Comparison of ENCODE assay signal across 8 mouse cellular contexts in genomic region chr4:133583690-133584058, GRCm38 (mm10). TPM values are rescaled to one million over a fixed set of nuclear protein-coding genes. Genes with fewer than 3 reads are reported as not detected.
DNase-seq lines count a peak whose midpoint lies in the region; ATAC-seq and TF ChIP-seq lines count a peak whose summit lies in the region.

No protein-coding gene starts in this region.

- WGBS in limb, embryonic 15.5 days = 66% methylated on average over 6 of the region's 6 CpGs
- 56% methylated on average over 6 of the region's 6 CpGs for WGBS in stomach, postnatal 0 days

- H3K4me2 ChIP-seq in limb, embryonic 15.5 days = peak overlapping the region; percentile 100
- peak overlapping the region; percentile 100 for H3K4me2 ChIP-seq in stomach, postnatal 0 days (replicated peaks; ENCODE audit: low read depth)

- H3K4me1 ChIP-seq in testis, adult 2 months (ENCODE audit: control insufficient read depth, insufficient read depth, low read length) = peaks cover 8% of the 10 kb centered on the region
- H3K4me1 ChIP-seq in limb, embryonic 15.5 days = peaks cover 16% of the 10 kb centered on the region
- H3K4me1 ChIP-seq in stomach, postnatal 0 days (replicated peaks; ENCODE audit: control insufficient read depth, insufficient read depth) = no peaks in the 10 kb centered on the region

- intact Hi-C loops in gastrocnemius, postnatal 36 days (cut with DNase I) = loop anchor here (2.0 kb wide), 1 partner anchor 329 kb away; no protein-coding TSS in a partner anchor

- ATAC-seq in limb, embryonic 15.5 days (ENCODE audit: insufficient number of reproducible peaks, low FRiP score, low TSS enrichment, low read depth) = no peak
- ATAC-seq in stomach, postnatal 0 days (ENCODE audit: low FRiP score, low TSS enrichment) = peak; percentile 43

- no peaks in the 10 kb centered on the region for H3K9me3 ChIP-seq in limb, embryonic 15.5 days
- H3K9me3 ChIP-seq in stomach, postnatal 0 days (ENCODE audit: control insufficient read depth, low read length) = no peaks in the 10 kb centered on the region

- peaks cover 5% of the 10 kb centered on the region for H3K36me3 ChIP-seq in testis, adult 2 months (ENCODE audit: control insufficient read depth, insufficient read depth, low read length)
- H3K36me3 ChIP-seq in limb, embryonic 15.5 days = peaks cover 66% of the 10 kb centered on the region
- H3K36me3 ChIP-seq in stomach, postnatal 0 days (ENCODE audit: control insufficient read depth, insufficient read depth, low read length) = peaks cover 13% of the 10 kb centered on the region; the same call in 1 of the 2 replicates

- no peak for TF ChIP-seq EP300 in stomach, postnatal 0 days (optimal IDR thresholded peaks at IDR 0.05)

- no peak for TF ChIP-seq POLR2A in testis, adult 2 months (IDR thresholded peaks at IDR 0.05; ENCODE audit: control insufficient read depth, low read depth, low read length)

- H3K27ac ChIP-seq in testis, adult 2 months (ENCODE audit: control insufficient read depth, insufficient read depth, low read depth, low read length) = peak overlapping the region; percentile 91
- peak overlapping the region; percentile 85 for H3K27ac ChIP-seq in limb, embryonic 15.5 days
- peak overlapping the region; percentile 86 for H3K27ac ChIP-seq in stomach, postnatal 0 days (replicated peaks)

- no peaks in the 10 kb centered on the region for H3K27me3 ChIP-seq in testis, adult 2 months (ENCODE audit: control insufficient read depth, insufficient read depth, low read length)
- no peaks in the 10 kb centered on the region for H3K27me3 ChIP-seq in limb, embryonic 15.5 days
- no peaks in the 10 kb centered on the region for H3K27me3 ChIP-seq in stomach, postnatal 0 days (ENCODE audit: control insufficient read depth, insufficient read depth, low read length)

- no peak for TF ChIP-seq CTCF in testis, adult 2 months (IDR thresholded peaks at IDR 0.05; ENCODE audit: control insufficient read depth, insufficient read depth, insufficient replicate concordance, low read depth, low read length)
- TF ChIP-seq CTCF in stomach, postnatal 0 days (IDR thresholded peaks at IDR 0.05; ENCODE audit: low read depth) = no peak

- peak; percentile 6 for DNase-seq in embryo, embryonic 10.5 days (ENCODE audit: low spot score)
- DNase-seq in embryo, embryonic 11 days = no peak
- no peak for DNase-seq in testis, postnatal 10 days (ENCODE audit: low spot score)
- DNase-seq in stomach, postnatal 0 days (ENCODE audit: low spot score) = no peak
- no peak for DNase-seq in gastrocnemius, postnatal 36 days
- DNase-seq in gastrocnemius, adult 8-10 months (ENCODE audit: low spot score in 2 of 2) = no peak

- H3K9ac ChIP-seq in limb, embryonic 15.5 days = peak overlapping the region; percentile 76
- H3K9ac ChIP-seq in stomach, postnatal 0 days (ENCODE audit: low read length) = peak overlapping the region; percentile 86

- peak overlapping the region; percentile 99 for H3K4me3 ChIP-seq in testis, adult 2 months (ENCODE audit: control insufficient read depth, low read depth, low read length)
- peak overlapping the region; percentile 97 for H3K4me3 ChIP-seq in limb, embryonic 15.5 days
- peak overlapping the region; percentile 93 for H3K4me3 ChIP-seq in stomach, postnatal 0 days (ENCODE audit: low read depth, low read length)

RNA-seq across cellular contexts. Expression of gene Gpn2, which starts 0.5 kb away (rescaled TPM):
- polyA plus RNA-seq in testis, adult 2 months (2012; rRNA removed) = 30.9 and 37.4 TPM in 2 replicates
- polyA plus RNA-seq in limb, embryonic 15.5 days (2015; fragmentation: Nextera tagmentation; extraction: Ambion mirVana) = 15.7 and 17.2 TPM in 2 replicates
- 13.9 and 14.8 TPM in 2 replicates for polyA plus RNA-seq in stomach, postnatal 0 days (2015; fragmentation: Nextera tagmentation; extraction: Ambion mirVana)
- 1 to 10 TPM; 4.7 to 5.7 TPM for total RNA-seq in gastrocnemius, postnatal 36 days (2021)
- total RNA-seq in gastrocnemius, adult 8-10 months (2022) = 1 to 10 TPM; 4.8 to 6.8 (median 5.7) TPM

RNA-seq across cellular contexts. Expression of gene Gpatch3, which starts 9.1 kb away (rescaled TPM):
- 4.9 and 5.7 TPM in 2 replicates for polyA plus RNA-seq in testis, adult 2 months (2012; rRNA removed)
- polyA plus RNA-seq in limb, embryonic 15.5 days (2015; fragmentation: Nextera tagmentation; extraction: Ambion mirVana) = 5.8 and 7.3 TPM in 2 replicates
- polyA plus RNA-seq in stomach, postnatal 0 days (2015; fragmentation: Nextera tagmentation; extraction: Ambion mirVana) = 3.6 and 3.8 TPM in 2 replicates
- total RNA-seq in gastrocnemius, postnatal 36 days (2021) = 1 to 10 TPM; 2.6 to 3.3 TPM
- 1 to 10 TPM; 3.0 to 3.8 (median 3.4) TPM for total RNA-seq in gastrocnemius, adult 8-10 months (2022)

RNA-seq across cellular contexts. Expression of gene Sfn, which starts 18.3 kb away (rescaled TPM):
- 0.81 and 1.1 TPM in 2 replicates for polyA plus RNA-seq in testis, adult 2 months (2012; rRNA removed)
- 499 and 506 TPM in 2 replicates for polyA plus RNA-seq in limb, embryonic 15.5 days (2015; fragmentation: Nextera tagmentation; extraction: Ambion mirVana)
- polyA plus RNA-seq in stomach, postnatal 0 days (2015; fragmentation: Nextera tagmentation; extraction: Ambion mirVana) = 355 and 371 TPM in 2 replicates
- total RNA-seq in gastrocnemius, postnatal 36 days (2021) = 1 to 10 TPM in 1 of 2 experiments, under 1 TPM in 1; 0.94 to 1.2 TPM
- total RNA-seq in gastrocnemius, adult 8-10 months (2022) = 1 to 10 TPM in 1 of 4 experiments, under 1 TPM in 3; 0.51 to 1.3 (median 0.79) TPM

RNA-seq across cellular contexts. Expression of gene Nr0b2, which starts 30.5 kb away (rescaled TPM):
- polyA plus RNA-seq in testis, adult 2 months (2012; rRNA removed) = 0.42 and 0.51 TPM in 2 replicates
- not detected in 2 replicates for polyA plus RNA-seq in limb, embryonic 15.5 days (2015; fragmentation: Nextera tagmentation; extraction: Ambion mirVana)
- 4.7 and 5.2 TPM in 2 replicates for polyA plus RNA-seq in stomach, postnatal 0 days (2015; fragmentation: Nextera tagmentation; extraction: Ambion mirVana)
- not detected for total RNA-seq in gastrocnemius, postnatal 36 days (2021)
- under 1 TPM in 1 of 4 experiments, not detected in 3; 0.34 TPM for total RNA-seq in gastrocnemius, adult 8-10 months (2022)

RNA-seq across cellular contexts. Expression of gene Nudc, which starts 37.9 kb away (rescaled TPM):
- 83.0 and 104 TPM in 2 replicates for polyA plus RNA-seq in testis, adult 2 months (2012; rRNA removed)
- polyA plus RNA-seq in limb, embryonic 15.5 days (2015; fragmentation: Nextera tagmentation; extraction: Ambion mirVana) = 247 and 256 TPM in 2 replicates
- 122 and 125 TPM in 2 replicates for polyA plus RNA-seq in stomach, postnatal 0 days (2015; fragmentation: Nextera tagmentation; extraction: Ambion mirVana)
- 10 to 100 TPM; 41.2 to 45.4 TPM for total RNA-seq in gastrocnemius, postnatal 36 days (2021)
- 10 to 100 TPM; 43.8 to 51.1 (median 47.0) TPM for total RNA-seq in gastrocnemius, adult 8-10 months (2022)

Comparison
In these comparisons a context has a peak if more than half of its experiments do, and no peak if none do; other contexts are left out.
1. RNA of gene Sfn, which starts 18.3 kb away (polyA plus RNA-seq): 499 to 506 TPM in limb, embryonic 15.5 days and 355 to 371 TPM in stomach, postnatal 0 days; 0.81 to 1.1 TPM in testis, adult 2 months; every median in the first group is over 100 times any median in the second.
2. Peak in every context shown above with its lines, with median percentiles within 50 percentile points of each other: H3K27ac ChIP-seq and H3K4me3 ChIP-seq.